Mouse (Mus musculus) liver, embryonic 15.5 days (tissue): ENCODE results near the gene Gm15097. TPM values are rescaled to one million over a fixed set of nuclear protein-coding genes. Genes with fewer than 3 reads are reported as not detected.
"Not testable (repeated sequence)": the region's sequence is repeated elsewhere in the genome, so short reads cannot be mapped to it uniquely, and the experiment has no call there.

Experiments used
- ATAC-seq: fragments of 200-750 bp; cut with Nextera tagmentation; 2 replicates; pipeline ENCODE4 v1.8.0; 2017; ENCODE audit warnings: moderate number of reproducible peaks, mild to moderate bottlenecking, moderate library complexity; ENCODE audit not compliant: insufficient read depth
- H3K27ac ChIP-seq: fragments of 300-500 bp; sonication (generic); replicated peaks from 2 replicates; pipeline ENCODE4 v1.5.1; 2015; ENCODE audit warnings: mild to moderate bottlenecking, inconsistent platforms
- H3K27me3 ChIP-seq: fragments of 300-500 bp; sonication (generic); 2 replicates; pipeline ENCODE4 v1.6.1; 2015; ENCODE audit warnings: mild to moderate bottlenecking, inconsistent platforms
- H3K36me3 ChIP-seq: fragments of 300-500 bp; sonication (generic); replicated peaks from 2 replicates; pipeline ENCODE4 v1.6.1; 2015; ENCODE audit warnings: moderate library complexity, mild to moderate bottlenecking, inconsistent platforms
- H3K4me1 ChIP-seq: fragments of 300-500 bp; sonication (generic); replicated peaks from 2 replicates; pipeline ENCODE4 v1.6.1; 2015; ENCODE audit warnings: inconsistent platforms
- H3K4me2 ChIP-seq: fragments of 300-500 bp; sonication (generic); 2 replicates; pipeline ENCODE4 v1.6.1; 2015; ENCODE audit warnings: moderate library complexity, mild to moderate bottlenecking, inconsistent platforms
- H3K4me3 ChIP-seq: fragments of 300-500 bp; sonication (generic); replicated peaks from 2 replicates; pipeline ENCODE4 v1.5.1; 2015; ENCODE audit warnings: mild to moderate bottlenecking, inconsistent platforms
- H3K9ac ChIP-seq: fragments of 300-500 bp; sonication (generic); 2 replicates; pipeline ENCODE4 v1.6.1; 2015; ENCODE audit warnings: moderate library complexity, mild to moderate bottlenecking, inconsistent platforms
- H3K9me3 ChIP-seq: fragments of 300-500 bp; sonication (generic); replicated peaks from 2 replicates; pipeline ENCODE4 v1.6.1; 2016; ENCODE audit warnings: inconsistent platforms
- WGBS: fragments of 180-500 bp; shearing (Covaris S2); methylation state at CpG from one replicate; pipeline ENCODE4 v1.1.7; 2015; ENCODE audit warnings: mixed read lengths; ENCODE audit not compliant: insufficient replicate concordance; 5-methylcytosine and 5-hydroxymethylcytosine counted together
- polyA plus RNA-seq: library from polyadenylated mRNA; unstranded; fragments of >200 nt; fragmentation: Nextera tagmentation; extraction: Ambion mirVana; gene quantifications from 2 replicates; pipeline ENCODE4 v1.2.1, GENCODE M21; 2015

Gm15097 gene
- polyA plus RNA-seq, result not detected in 2 replicates

GRCm38 (mm10) chrX:149784173-149784572, at the start of gene Gm15097:
Gene Gm15097 (plus strand): TSS chrX:149784473.
- H3K4me3 ChIP-seq, H3K27ac ChIP-seq, H3K4me2 ChIP-seq, H3K9ac ChIP-seq, H3K4me1 ChIP-seq, H3K9me3 ChIP-seq, H3K36me3 ChIP-seq, H3K27me3 ChIP-seq, ATAC-seq: not testable (repeated sequence)
- no CpG with 5 or more reads among the region's 6 CpGs for WGBS

DNA sequence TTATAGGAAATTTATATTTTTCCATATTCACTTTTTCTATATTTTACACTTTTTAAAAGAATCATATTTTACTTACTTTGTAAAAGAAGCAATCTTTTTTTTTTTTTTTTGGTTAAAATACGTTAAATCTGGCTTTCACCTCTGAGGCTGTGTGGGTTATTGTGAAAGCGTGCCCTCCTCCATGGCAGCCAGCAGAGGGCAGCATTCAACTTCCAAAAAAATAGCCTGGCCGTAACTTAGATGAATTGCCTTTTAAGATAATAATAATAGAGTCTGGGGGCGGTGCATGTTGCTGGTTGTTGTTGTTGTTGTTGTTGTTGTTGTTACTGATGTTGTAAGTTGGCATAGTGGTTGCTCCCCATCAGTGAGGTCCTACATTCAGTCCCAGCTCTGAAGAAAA, 21.4 kb upstream of the Gm15097 start:
- H3K27ac ChIP-seq, H3K4me2 ChIP-seq, H3K4me3 ChIP-seq, H3K9me3 ChIP-seq, H3K36me3 ChIP-seq, H3K4me1 ChIP-seq, H3K27me3 ChIP-seq, ATAC-seq, H3K9ac ChIP-seq: not testable (repeated sequence)
- 32% methylated on average over 4 of the region's 4 CpGs for WGBS

DNA sequence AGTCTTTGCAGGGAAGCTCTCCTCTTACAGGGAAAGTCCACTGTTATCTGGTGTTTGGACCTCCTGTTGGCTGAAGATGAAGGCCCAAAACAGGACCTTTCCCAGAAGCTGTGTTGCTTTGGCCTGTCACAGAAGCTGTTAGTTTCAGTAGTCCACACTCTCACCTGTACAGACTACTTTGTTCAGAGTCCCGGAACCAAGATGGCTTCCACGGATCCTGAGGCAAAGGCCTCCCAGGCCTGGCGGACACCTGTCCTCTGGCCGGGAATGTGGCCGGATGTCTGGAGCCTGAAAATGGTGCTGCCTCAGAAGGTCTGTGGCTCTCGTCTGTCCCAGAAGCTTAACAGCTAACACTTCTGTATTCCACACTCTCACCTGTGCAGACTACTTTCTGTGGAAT, 26.9 kb downstream of the Gm15097 start:
- not testable (repeated sequence) for H3K4me2 ChIP-seq, H3K27ac ChIP-seq, H3K4me3 ChIP-seq, ATAC-seq, H3K27me3 ChIP-seq, H3K36me3 ChIP-seq, H3K9ac ChIP-seq, H3K4me1 ChIP-seq, H3K9me3 ChIP-seq
- WGBS, result 60% methylated on average over 6 of the region's 6 CpGs

Other genes starting within 250 kb of the Gm15097 start
- not detected in 2 replicates for gene Gm10439, start 189.9 kb upstream of the Gm15097 start, polyA plus RNA-seq
- not detected in 2 replicates for gene Gm15091, start 157.2 kb downstream of the Gm15097 start, polyA plus RNA-seq